Mouse (Mus musculus) midbrain, embryonic 15.5 days (tissue): Measurements from ENCODE around the gene Cyfip2. TPM values are rescaled to one million over a fixed set of nuclear protein-coding genes. Genes with fewer than 3 reads are reported as not detected.

ENCODE experiments used
- ATAC-seq: fragments of 200-750 bp; cut with Nextera tagmentation; replicated peaks from 2 replicates; pipeline ENCODE4 v1.8.0; 2017; ENCODE audit warnings: moderate TSS enrichment
- H3K27ac ChIP-seq: fragments of 300-500 bp; sonication (generic); 2 replicates; pipeline ENCODE4 v1.5.1; 2015; ENCODE audit warnings: mild to moderate bottlenecking, inconsistent platforms
- H3K27me3 ChIP-seq: fragments of 300-500 bp; sonication (generic); replicated peaks from 2 replicates; pipeline ENCODE4 v1.6.1; 2015; ENCODE audit warnings: inconsistent platforms
- H3K36me3 ChIP-seq: fragments of 300-500 bp; sonication (generic); replicated peaks from 2 replicates; pipeline ENCODE4 v1.6.1; 2015; ENCODE audit warnings: inconsistent platforms
- H3K4me1 ChIP-seq: fragments of 300-500 bp; sonication (generic); 2 replicates; pipeline ENCODE4 v1.6.1; 2015; ENCODE audit warnings: inconsistent platforms
- H3K4me2 ChIP-seq: fragments of 300-500 bp; sonication (generic); 2 replicates; pipeline ENCODE4 v1.6.1; 2015; ENCODE audit warnings: inconsistent platforms, mild to moderate bottlenecking, moderate library complexity
- H3K4me3 ChIP-seq: fragments of 300-500 bp; sonication (generic); 2 replicates; pipeline ENCODE4 v1.5.1; 2015; ENCODE audit warnings: mild to moderate bottlenecking, inconsistent platforms
- H3K9ac ChIP-seq: fragments of 300-500 bp; sonication (generic); 2 replicates; pipeline ENCODE4 v1.6.1; 2015; ENCODE audit warnings: mild to moderate bottlenecking, inconsistent platforms
- H3K9me3 ChIP-seq: fragments of 300-500 bp; sonication (generic); 2 replicates; pipeline ENCODE4 v1.6.1; 2016; ENCODE audit warnings: inconsistent platforms
- WGBS: fragments of 180-500 bp; shearing (Covaris S2); methylation state at CpG from one replicate; pipeline ENCODE4 v1.1.7; 2015; ENCODE audit warnings: mixed read lengths; 5-methylcytosine and 5-hydroxymethylcytosine counted together
- polyA plus RNA-seq: library from polyadenylated mRNA; unstranded; fragments of >200 nt; fragmentation: Nextera tagmentation; extraction: Ambion mirVana; gene quantifications from 2 replicates; pipeline ENCODE4 v1.2.1, GENCODE M21; 2015

The Cyfip2 gene
- 97.6 and 104 TPM in 2 replicates for polyA plus RNA-seq

GRCm38 (mm10) chr11:46312523-46313035, at the start of gene Cyfip2:
Gene Cyfip2 (minus strand): TSS chr11:46312859.
- WGBS: 3% methylated on average over 14 of the region's 14 CpGs
- peak within 1 kb of the TSS; percentile 66 for H3K4me3 ChIP-seq
- peak; percentile 63 for ATAC-seq

GRCm38 (mm10) chr11:46360991-46361665, 48.5 kb upstream of the Cyfip2 start:
- Histone ChIP-seq H3K9ac (no peak overlapping the region), H3K27ac (no peak overlapping the region), H3K27me3 (no peaks in the 10 kb centered on the region), H3K4me2 (no peak overlapping the region), H3K4me1 (no peaks in the 10 kb centered on the region), H3K4me3 (no peak overlapping the region), H3K9me3 (no peaks in the 10 kb centered on the region), H3K36me3 (no peaks in the 10 kb centered on the region)
- 85% methylated on average over 2 of the region's 2 CpGs for WGBS
- no peak for ATAC-seq

More at GRCm38 (mm10) chr11:46312523-46313035, at the start of gene Cyfip2:
- H3K9ac ChIP-seq: peak within 1 kb of the TSS; percentile 93
- H3K9me3 ChIP-seq: no peaks in the 10 kb centered on the region
- peak within 1 kb of the TSS; percentile 79 for H3K4me2 ChIP-seq
- no peaks in the 10 kb centered on the region for H3K36me3 ChIP-seq
- no peaks in the 10 kb centered on the region for H3K27me3 ChIP-seq
- H3K27ac ChIP-seq: peak within 1 kb of the TSS; percentile 95
- peaks cover 33% of the 10 kb centered on the region for H3K4me1 ChIP-seq

GRCm38 (mm10) chr11:46358369-46358768, 45.7 kb upstream of the Cyfip2 start:
- WGBS: 84% methylated on average over 1 of the region's 1 CpGs

DNA sequence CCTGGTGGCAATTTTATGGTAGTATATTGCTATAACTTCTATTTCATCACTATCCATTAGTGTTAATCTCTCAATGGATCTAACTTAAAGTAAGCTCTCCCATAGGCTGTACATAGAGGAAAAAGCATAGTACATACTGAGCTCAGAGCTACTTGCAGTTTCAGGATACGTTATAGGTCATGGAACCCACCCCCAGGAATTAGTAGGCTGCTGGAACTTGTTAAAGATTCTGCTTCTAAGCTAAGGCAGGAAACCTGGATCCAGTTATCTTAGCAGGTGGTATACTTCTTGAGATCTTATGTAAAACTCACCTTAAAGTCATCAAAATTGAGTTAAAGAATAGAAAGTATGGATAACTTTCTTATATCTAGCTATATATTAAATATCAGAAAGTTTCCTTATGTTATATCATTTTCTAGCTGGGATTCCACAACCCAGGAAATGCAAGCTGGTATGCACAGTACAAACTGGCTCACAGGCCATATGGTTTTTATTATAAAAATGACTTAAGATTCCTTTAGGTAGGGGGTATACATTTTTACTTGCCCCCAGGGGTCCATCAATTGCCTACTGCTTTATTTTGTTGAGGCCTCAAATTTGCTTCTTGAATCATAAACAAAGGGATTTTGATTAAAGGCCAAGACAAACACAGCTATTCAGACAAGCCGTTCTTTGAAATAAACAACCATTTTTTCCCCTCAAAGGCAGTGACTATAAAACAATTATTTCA, 37.2 kb upstream of the Cyfip2 start:
- Histone ChIP-seq H3K36me3 (no peaks in the 10 kb centered on the region), H3K9ac (no peak overlapping the region), H3K9me3 (no peaks in the 10 kb centered on the region), H3K4me1 (no peaks in the 10 kb centered on the region), H3K4me2 (no peak overlapping the region), H3K27ac (no peak overlapping the region), H3K27me3 (no peaks in the 10 kb centered on the region), H3K4me3 (no peak overlapping the region)
- WGBS: 74% methylated on average over 2 of the region's 2 CpGs
- no peak for ATAC-seq

More at GRCm38 (mm10) chr11:46358369-46358768, 45.7 kb upstream of the Cyfip2 start:
- H3K9ac ChIP-seq: no peak overlapping the region
- no peak for ATAC-seq
- no peak overlapping the region for H3K4me2 ChIP-seq
- H3K27ac ChIP-seq: no peak overlapping the region
- H3K9me3 ChIP-seq: no peaks in the 10 kb centered on the region
- H3K27me3 ChIP-seq: no peaks in the 10 kb centered on the region
- no peaks in the 10 kb centered on the region for H3K36me3 ChIP-seq
- H3K4me1 ChIP-seq: no peaks in the 10 kb centered on the region
- H3K4me3 ChIP-seq: no peak overlapping the region

DNA sequence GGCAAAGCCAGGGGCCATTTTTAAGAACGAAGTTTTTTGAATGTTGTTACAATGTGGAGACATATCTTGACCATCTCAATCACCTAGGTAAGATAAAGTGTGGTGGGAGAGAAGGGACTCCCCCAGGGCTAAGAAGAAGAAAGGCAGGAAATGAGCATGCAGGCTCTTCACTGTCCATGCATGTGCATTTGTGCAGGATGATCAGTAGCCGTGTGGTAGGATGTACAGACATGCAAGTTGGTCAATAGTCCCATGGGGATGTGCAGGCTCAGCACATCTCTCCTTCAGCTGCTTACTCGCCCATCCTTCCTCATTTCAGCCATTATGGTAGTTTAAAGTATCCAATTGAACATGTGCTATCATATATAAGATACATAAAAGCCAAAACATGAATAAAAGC, 35.8 kb upstream of the Cyfip2 start:
- H3K27ac ChIP-seq: no peak overlapping the region
- no peak overlapping the region for H3K9ac ChIP-seq
- ATAC-seq: no peak
- no peak overlapping the region for H3K4me3 ChIP-seq
- 86% methylated on average over 3 of the region's 3 CpGs for WGBS
- H3K36me3 ChIP-seq: no peaks in the 10 kb centered on the region
- H3K4me2 ChIP-seq: no peak overlapping the region
- no peaks in the 10 kb centered on the region for H3K9me3 ChIP-seq
- H3K4me1 ChIP-seq: no peaks in the 10 kb centered on the region
- H3K27me3 ChIP-seq: no peaks in the 10 kb centered on the region

GRCm38 (mm10) chr11:46347756-46348155, 35.1 kb upstream of the Cyfip2 start:
- ATAC-seq: no peak
- Histone ChIP-seq H3K4me3 (no peak overlapping the region), H3K4me1 (no peaks in the 10 kb centered on the region), H3K27me3 (no peaks in the 10 kb centered on the region), H3K27ac (no peak overlapping the region), H3K9me3 (no peaks in the 10 kb centered on the region), H3K9ac (no peak overlapping the region), H3K4me2 (no peak overlapping the region), H3K36me3 (no peaks in the 10 kb centered on the region)
- 88% methylated on average over 5 of the region's 5 CpGs for WGBS

- no peaks in the 10 kb centered on the region for H3K4me1 ChIP-seq
- WGBS: 64% methylated on average over 5 of the region's 5 CpGs
- no peak for ATAC-seq
- no peaks in the 10 kb centered on the region for H3K9me3 ChIP-seq
- no peak overlapping the region for H3K9ac ChIP-seq
- H3K27ac ChIP-seq: no peak overlapping the region
- H3K36me3 ChIP-seq: no peaks in the 10 kb centered on the region
- H3K4me2 ChIP-seq: no peak overlapping the region
- H3K4me3 ChIP-seq: no peak overlapping the region
- no peaks in the 10 kb centered on the region for H3K27me3 ChIP-seq
These were observed 31.4 kb upstream of the Cyfip2 start for GRCm38 (mm10) chr11:46343886-46344546.

GRCm38 (mm10) chr11:46341960-46342359, 29.3 kb upstream of the Cyfip2 start:
- H3K4me3 ChIP-seq: no peak overlapping the region
- no peak overlapping the region for H3K27ac ChIP-seq
- no peak overlapping the region for H3K9ac ChIP-seq
- WGBS: 93% methylated on average over 4 of the region's 4 CpGs
- no peaks in the 10 kb centered on the region for H3K36me3 ChIP-seq
- no peaks in the 10 kb centered on the region for H3K9me3 ChIP-seq
- ATAC-seq: no peak
- H3K4me2 ChIP-seq: no peak overlapping the region
- H3K4me1 ChIP-seq: no peaks in the 10 kb centered on the region
- H3K27me3 ChIP-seq: no peaks in the 10 kb centered on the region

DNA sequence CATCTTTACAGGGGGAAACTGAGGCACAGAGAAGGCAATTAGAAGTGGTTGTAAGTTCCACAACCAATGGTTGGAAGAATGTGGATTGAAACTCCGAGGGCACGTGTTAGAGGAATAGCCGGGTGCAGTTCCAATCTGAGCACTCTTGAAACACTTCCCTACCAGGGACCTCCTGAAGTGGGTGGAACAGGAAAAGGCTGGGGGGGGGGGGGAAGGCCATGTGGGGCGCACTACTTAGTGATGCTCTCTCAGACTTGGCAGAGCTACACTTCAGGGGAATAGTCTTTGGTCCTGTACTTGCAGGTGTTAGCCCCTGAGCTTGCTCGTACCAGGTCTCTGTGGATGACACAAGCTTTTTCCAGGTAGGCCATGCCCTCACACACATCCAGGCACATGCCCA, 23.4 kb upstream of the Cyfip2 start:
- WGBS: 97% methylated on average over 5 of the region's 5 CpGs
- Histone ChIP-seq H3K27ac (no peak overlapping the region), H3K4me2 (no peak overlapping the region), H3K4me1 (no peaks in the 10 kb centered on the region), H3K9me3 (0 out of 2 replicates have a peak, but pooled peaks cover 2% of the 10 kb centered on the region), H3K27me3 (no peaks in the 10 kb centered on the region), H3K36me3 (no peaks in the 10 kb centered on the region), H3K9ac (no peak overlapping the region), H3K4me3 (no peak overlapping the region)
- no peak for ATAC-seq

DNA sequence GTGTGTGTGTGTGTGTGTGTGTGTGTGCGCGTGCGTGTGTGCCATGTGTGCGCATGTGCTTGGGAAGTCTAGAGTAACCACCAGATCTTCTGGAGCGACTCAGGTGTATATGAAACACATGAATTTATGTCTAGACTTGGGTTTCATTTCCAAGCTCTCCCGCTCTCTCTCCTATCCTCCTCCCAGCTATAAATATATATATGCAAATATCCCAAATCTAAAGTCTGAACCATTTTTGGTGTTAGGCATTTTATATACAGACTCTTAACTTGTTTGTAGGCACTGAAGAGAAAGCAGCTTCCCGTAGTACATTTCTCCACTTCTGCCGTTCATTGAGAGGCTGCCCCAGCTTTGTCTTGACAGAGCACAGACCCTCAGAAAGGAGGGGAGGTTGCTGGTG, 19.6 kb upstream of the Cyfip2 start:
- H3K4me1 ChIP-seq: no peaks in the 10 kb centered on the region
- no peak overlapping the region for H3K4me2 ChIP-seq
- no peak overlapping the region for H3K9ac ChIP-seq
- no peaks in the 10 kb centered on the region for H3K36me3 ChIP-seq
- no peaks in the 10 kb centered on the region for H3K27me3 ChIP-seq
- WGBS: 89% methylated on average over 8 of the region's 8 CpGs
- no peak overlapping the region for H3K4me3 ChIP-seq
- ATAC-seq: no peak
- 0 out of 2 replicates have a peak, but pooled peaks cover 2% of the 10 kb centered on the region for H3K9me3 ChIP-seq
- no peak overlapping the region for H3K27ac ChIP-seq

DNA sequence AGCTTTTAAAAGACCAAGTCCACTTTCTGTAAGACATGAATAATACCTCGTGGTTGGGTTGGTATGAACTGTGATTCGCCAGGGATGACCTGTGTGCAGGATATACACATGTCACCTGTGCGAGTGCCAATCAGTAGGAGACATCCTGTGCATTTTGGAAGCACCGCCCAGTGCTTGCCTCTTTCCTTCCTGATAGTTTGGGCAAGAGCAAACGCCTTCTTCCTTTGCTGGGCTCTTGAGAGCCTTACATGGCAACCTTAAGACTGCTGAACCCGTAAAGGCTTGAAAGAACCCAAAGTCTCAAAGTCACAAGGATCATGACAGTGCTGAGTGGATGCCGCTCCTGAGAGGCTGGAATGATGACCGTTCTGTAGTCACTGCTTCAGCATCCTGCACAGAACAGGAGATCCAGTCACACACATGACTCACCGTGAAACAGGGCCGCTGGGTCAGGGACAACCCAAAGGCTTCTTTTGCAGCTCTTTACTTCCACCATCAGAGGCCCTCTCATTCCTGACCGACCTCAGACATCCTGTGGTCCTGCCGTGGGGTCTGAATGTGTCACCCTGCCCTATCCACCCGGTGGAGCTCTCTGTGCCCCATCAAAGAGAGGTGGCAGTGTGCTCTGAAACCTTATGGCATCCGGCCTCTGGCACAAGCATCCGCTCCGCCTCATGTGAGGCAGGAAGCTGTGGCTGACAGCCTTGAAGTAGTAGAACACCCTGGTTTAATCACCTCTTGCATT, 13.8 kb upstream of the Cyfip2 start:
- WGBS: 90% methylated on average over 16 of the region's 16 CpGs
- no peaks in the 10 kb centered on the region for H3K36me3 ChIP-seq
- no peak overlapping the region for H3K4me2 ChIP-seq
- H3K9ac ChIP-seq: no peak overlapping the region
- no peak for ATAC-seq
- H3K27me3 ChIP-seq: no peaks in the 10 kb centered on the region
- H3K9me3 ChIP-seq: no peaks in the 10 kb centered on the region
- no peak overlapping the region for H3K4me3 ChIP-seq
- H3K4me1 ChIP-seq: no peaks in the 10 kb centered on the region
- no peak overlapping the region for H3K27ac ChIP-seq

DNA sequence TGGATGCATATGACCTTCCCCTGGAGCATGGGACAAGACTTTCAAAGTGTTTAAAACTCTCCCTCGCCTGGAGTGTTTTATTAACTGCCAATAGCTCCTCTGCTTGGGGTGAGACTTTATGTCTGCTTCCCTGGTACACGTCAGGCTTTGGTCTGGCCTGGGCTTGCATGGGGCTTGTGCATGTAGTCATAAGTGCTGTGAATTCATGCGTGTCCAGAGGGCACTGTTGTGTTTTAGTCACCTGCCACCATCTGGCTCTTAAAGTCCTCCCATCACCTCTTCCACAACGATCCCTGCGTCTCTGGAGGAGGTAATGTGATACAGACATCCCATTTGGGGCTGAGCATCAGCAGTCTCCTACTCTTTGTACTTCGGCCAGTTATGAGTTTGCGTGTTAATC, 8.9 kb upstream of the Cyfip2 start:
- no peaks in the 10 kb centered on the region for H3K27me3 ChIP-seq
- H3K9ac ChIP-seq: no peak overlapping the region
- WGBS: 84% methylated on average over 7 of the region's 7 CpGs
- no peak overlapping the region for H3K4me2 ChIP-seq
- no peak overlapping the region for H3K27ac ChIP-seq
- no peaks in the 10 kb centered on the region for H3K4me1 ChIP-seq
- no peaks in the 10 kb centered on the region for H3K9me3 ChIP-seq
- H3K4me3 ChIP-seq: no peak overlapping the region
- no peak for ATAC-seq
- no peaks in the 10 kb centered on the region for H3K36me3 ChIP-seq
